Mouse (Mus musculus) ES-E14 (cell line): ENCODE data around the gene Pard3.

Experiments used
- MAFK ChIP-seq: IDR thresholded peaks from 2 replicates; pipeline ENCODE4 v1.6.1; 2014; ENCODE audit warnings: mild to moderate bottlenecking, low read depth, low read length, inconsistent platforms; ENCODE audit not compliant: insufficient read depth
- ZNF384 ChIP-seq: IDR thresholded peaks from 2 replicates; pipeline ENCODE4 v1.6.1; 2012; ENCODE audit warnings: low read depth, low read length, inconsistent platforms

DNA sequence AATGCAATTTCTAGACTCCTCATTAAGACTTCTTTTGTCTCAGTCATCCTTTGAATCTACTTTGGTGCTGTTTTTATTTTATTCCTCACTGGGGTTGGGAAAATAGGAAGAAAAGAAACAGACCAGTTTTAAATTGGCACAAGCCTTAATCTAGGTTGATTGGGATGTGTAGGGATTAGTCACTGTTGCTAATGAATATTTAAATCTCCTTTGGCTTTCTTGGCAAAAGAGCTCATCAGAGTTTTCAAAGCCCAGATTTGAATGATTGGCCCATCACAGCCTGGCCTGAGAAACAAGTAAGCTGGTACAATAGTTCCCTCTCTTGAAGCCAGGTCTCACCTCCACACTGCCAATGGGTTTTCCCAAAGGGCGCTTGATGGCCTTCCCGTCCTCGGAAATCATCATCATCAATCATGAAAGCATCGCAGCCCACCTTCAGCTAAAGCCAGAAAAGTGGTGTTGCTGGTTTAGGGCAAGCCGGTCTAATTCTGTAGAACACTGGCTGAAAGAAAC lies 527.0 kb downstream of the Pard3 start:
- TF ChIP-seq ZNF384 (no peak), MAFK (no peak)
